Mouse (Mus musculus) heart, postnatal 0 days (tissue): ENCODE measurements around the gene Mrgpre. TPM values are rescaled to one million over a fixed set of nuclear protein-coding genes. Genes with fewer than 3 reads are reported as not detected.

Experiments
- ATAC-seq: fragments of 200-750 bp; cut with Nextera tagmentation; 2 replicates; pipeline ENCODE4 v1.8.0; 2017; ENCODE audit warnings: low read depth, moderate number of reproducible peaks, moderate library complexity; ENCODE audit not compliant: insufficient read depth
- DNase-seq: peaks from one replicate; pipeline ENCODE4 v3.0.0-alpha.2; 2016; ENCODE audit warnings: low spot score
- H3K27ac ChIP-seq: fragments of 300-500 bp; sonication (generic); 2 replicates; pipeline ENCODE4 v1.5.1; 2014; ENCODE audit warnings: low read depth, mild to moderate bottlenecking
- H3K27me3 ChIP-seq: fragments of 300-500 bp; sonication (generic); 2 replicates; pipeline ENCODE4 v1.6.1; 2014; ENCODE audit warnings: low read length, mixed read lengths; ENCODE audit not compliant: control insufficient read depth, insufficient read depth
- H3K36me3 ChIP-seq: fragments of 300-500 bp; sonication (generic); replicated peaks from 2 replicates; pipeline ENCODE4 v1.6.1; 2014; ENCODE audit warnings: low read length, mixed read lengths; ENCODE audit not compliant: control insufficient read depth, insufficient read depth
- H3K4me1 ChIP-seq: fragments of 300-500 bp; sonication (generic); 2 replicates; pipeline ENCODE4 v1.6.1; 2014; ENCODE audit warnings: antibody characterized with exemption; ENCODE audit not compliant: control insufficient read depth, insufficient read depth
- H3K4me2 ChIP-seq: fragments of 300-500 bp; sonication (generic); 2 replicates; pipeline ENCODE4 v1.6.1; 2014; ENCODE audit warnings: low read depth, mild to moderate bottlenecking, low read length, moderate library complexity
- H3K4me3 ChIP-seq: fragments of 300-500 bp; sonication (generic); 2 replicates; pipeline ENCODE4 v1.5.1; 2014; ENCODE audit warnings: low read depth, low read length
- H3K9ac ChIP-seq: fragments of 300-500 bp; sonication (generic); replicated peaks from 2 replicates; pipeline ENCODE4 v1.6.1; 2014; ENCODE audit warnings: low read depth, low read length, mixed read lengths
- H3K9me3 ChIP-seq: fragments of 300-500 bp; sonication (generic); replicated peaks from 2 replicates; pipeline ENCODE4 v1.6.1; 2016; ENCODE audit warnings: low read length; ENCODE audit not compliant: control insufficient read depth
- CTCF ChIP-seq: IDR thresholded peaks from 2 replicates; pipeline ENCODE4 v1.5.1; 2016; ENCODE audit warnings: antibody characterized with exemption, control low read depth, low read depth
- EP300 ChIP-seq: IDR thresholded peaks from 2 replicates; pipeline ENCODE4 v1.6.1; 2016; ENCODE audit warnings: antibody characterized with exemption, low read depth
- WGBS: fragments of 180-500 bp; shearing (Covaris S2); extraction: QIAGEN DNeasy Blood & Tissue Kit; methylation state at CpG from one replicate; pipeline ENCODE4 v1.1.7; 2014; 5-methylcytosine and 5-hydroxymethylcytosine counted together
- polyA plus RNA-seq: library from polyadenylated mRNA; unstranded; fragments of >200 nt; fragmentation: Nextera tagmentation; extraction: Ambion mirVana; gene quantifications from 2 replicates; pipeline ENCODE4 v1.2.1, GENCODE M21; 2015
- total RNA-seq: library from RNA; depleted of rRNA; stranded (reverse); fragments of >200 nt; gene quantifications from 2 replicates; pipeline ENCODE4 v1.2.3, GENCODE M21; 2014; ENCODE audit warnings: low replicate concordance

Mrgpre gene
- total and polyA plus RNA-seq, 2 experiments from 2014 or later, result 0.92 to 3.9 TPM

DNA sequence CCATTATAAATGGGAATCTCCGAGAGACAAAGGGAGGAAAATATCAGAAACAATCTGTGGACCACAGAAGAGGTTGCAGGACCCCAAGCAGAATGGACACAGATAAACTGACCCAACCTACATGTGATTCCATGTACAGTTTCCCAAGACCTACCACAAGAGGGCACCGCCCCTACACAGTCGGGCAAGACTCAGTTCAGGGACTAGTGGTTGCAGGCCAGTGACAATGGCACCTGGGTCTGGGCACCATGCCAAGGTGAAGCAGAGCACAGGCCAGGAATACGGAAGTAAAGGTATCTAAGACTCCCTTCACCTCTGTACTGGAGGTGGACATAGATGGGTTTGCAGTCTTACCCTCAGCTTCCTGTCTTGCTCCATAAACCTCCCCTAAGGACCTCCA is 8.8 kb upstream of the Mrgpre start:
- no peak for DNase-seq
- WGBS, result 47% methylated on average over 4 of the region's 4 CpGs
- ATAC-seq, result no peak
- Histone ChIP-seq H3K4me1 (no peaks in the 10 kb centered on the region), H3K4me2 (no peak overlapping the region), H3K9me3 (peaks cover 11% of the 10 kb centered on the region; the same call in 1 of the 2 replicates), H3K36me3 (peaks cover 30% of the 10 kb centered on the region), H3K9ac (no peak overlapping the region), H3K27me3 (no peaks in the 10 kb centered on the region), H3K4me3 (no peak overlapping the region), H3K27ac (no peak overlapping the region)
- TF ChIP-seq EP300 (no peak), CTCF (peak; percentile 61)

- ATAC-seq (no peak), DNase-seq (no peak)
- H3K9ac ChIP-seq, result no peak overlapping the region
- H3K4me2 ChIP-seq, result no peak overlapping the region
- H3K27me3 ChIP-seq, result no peaks in the 10 kb centered on the region
- H3K27ac ChIP-seq, result no peak overlapping the region
- H3K9me3 ChIP-seq, result peaks cover 11% of the 10 kb centered on the region; the same call in 1 of the 2 replicates
- H3K4me1 ChIP-seq, result no peaks in the 10 kb centered on the region
- whole genome bisulfite sequencing, result 66% methylated on average over 6 of the region's 6 CpGs
- H3K36me3 ChIP-seq, result peaks cover 24% of the 10 kb centered on the region
- H3K4me3 ChIP-seq, result no peak overlapping the region
- TF ChIP-seq CTCF (no peak), EP300 (no peak)
These were observed 8.2 kb upstream of the Mrgpre start for GRCm38 (mm10) chr7:143792336-143792985.

- TF ChIP-seq CTCF (no peak), EP300 (no peak)
- Histone ChIP-seq H3K9me3 (no peaks in the 10 kb centered on the region), H3K4me1 (peaks cover 23% of the 10 kb centered on the region), H3K4me3 (peak overlapping the region; percentile 32), H3K27ac (peak overlapping the region; percentile 64), H3K4me2 (peak overlapping the region; percentile 57), H3K36me3 (no peaks in the 10 kb centered on the region), H3K9ac (peak overlapping the region; percentile 0; the same call in 1 of the 2 replicates), H3K27me3 (no peaks in the 10 kb centered on the region)
- WGBS, result 19% methylated on average over 6 of the region's 6 CpGs
- DNase-seq (no peak), ATAC-seq (peak; percentile 17)
These were observed 813 bp downstream of the Mrgpre start for GRCm38 (mm10) chr7:143783378-143783995.

DNA sequence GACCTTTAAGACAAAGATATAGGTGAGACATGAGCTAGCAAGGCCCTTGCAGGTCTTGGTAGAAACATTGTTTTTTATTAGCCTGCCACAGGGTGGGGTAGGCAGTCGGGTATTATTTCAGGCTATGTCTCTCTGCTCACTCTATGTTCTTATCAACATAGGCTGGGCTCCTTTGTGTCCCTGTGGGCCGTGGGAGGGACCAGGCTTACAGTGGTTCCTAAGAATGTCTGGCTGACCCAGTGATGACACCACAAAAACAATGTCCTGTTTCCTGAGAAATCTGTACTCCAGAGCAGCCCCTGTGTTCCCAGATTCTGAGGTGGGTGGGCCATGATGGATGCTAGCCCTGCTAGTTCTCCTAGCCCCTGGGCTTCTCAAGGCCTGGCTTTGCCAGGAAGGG is 6.9 kb downstream of the Mrgpre start:
- WGBS, result 11% methylated on average over 2 of the region's 2 CpGs
- Histone ChIP-seq H3K27me3 (no peaks in the 10 kb centered on the region), H3K9me3 (no peaks in the 10 kb centered on the region), H3K4me1 (0 out of 2 replicates have a peak, but pooled peaks cover 3% of the 10 kb centered on the region), H3K4me2 (no peak overlapping the region), H3K9ac (no peak overlapping the region), H3K27ac (peak overlapping the region; percentile 57), H3K36me3 (no peaks in the 10 kb centered on the region), H3K4me3 (no peak overlapping the region)
- ATAC-seq (peak; percentile 74), DNase-seq (peak; percentile 75)
- TF ChIP-seq CTCF (no peak; the same call in 1 of the 2 replicates), EP300 (no peak)

DNA sequence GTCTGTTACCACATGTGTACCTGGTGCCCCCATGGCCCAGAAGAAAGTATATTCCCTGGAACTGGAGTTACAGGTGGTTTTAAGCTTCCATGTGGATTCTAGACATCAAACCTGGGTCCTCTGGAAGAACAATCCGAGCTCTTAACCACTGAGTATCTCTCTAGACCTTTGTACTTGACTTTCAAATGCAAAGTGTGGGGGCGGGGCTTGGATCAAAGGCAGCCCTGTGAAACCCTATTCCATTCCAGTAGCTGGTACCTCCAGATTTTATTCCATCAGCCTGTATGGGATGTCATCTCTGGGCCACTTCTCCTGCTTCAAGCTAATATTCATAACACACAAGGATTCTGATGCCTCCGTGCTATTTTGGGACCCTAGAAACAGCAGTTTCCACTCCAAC is 8.2 kb downstream of the Mrgpre start:
- no peak overlapping the region for H3K9ac ChIP-seq
- no peaks in the 10 kb centered on the region for H3K27me3 ChIP-seq
- H3K36me3 ChIP-seq, result no peaks in the 10 kb centered on the region
- 38% methylated on average over 3 of the region's 3 CpGs for WGBS
- DNase-seq, result no peak
- H3K4me3 ChIP-seq, result no peak overlapping the region
- ATAC-seq, result no peak
- H3K4me2 ChIP-seq, result no peak overlapping the region
- no peak overlapping the region for H3K27ac ChIP-seq
- no peaks in the 10 kb centered on the region for H3K9me3 ChIP-seq
- no peak for TF ChIP-seq CTCF
- no peak for TF ChIP-seq EP300
- H3K4me1 ChIP-seq, result 0 out of 2 replicates have a peak, but pooled peaks cover 3% of the 10 kb centered on the region
